Mouse (Mus musculus): ENCODE measurements around the gene Kalrn.

The Kalrn gene

DNA sequence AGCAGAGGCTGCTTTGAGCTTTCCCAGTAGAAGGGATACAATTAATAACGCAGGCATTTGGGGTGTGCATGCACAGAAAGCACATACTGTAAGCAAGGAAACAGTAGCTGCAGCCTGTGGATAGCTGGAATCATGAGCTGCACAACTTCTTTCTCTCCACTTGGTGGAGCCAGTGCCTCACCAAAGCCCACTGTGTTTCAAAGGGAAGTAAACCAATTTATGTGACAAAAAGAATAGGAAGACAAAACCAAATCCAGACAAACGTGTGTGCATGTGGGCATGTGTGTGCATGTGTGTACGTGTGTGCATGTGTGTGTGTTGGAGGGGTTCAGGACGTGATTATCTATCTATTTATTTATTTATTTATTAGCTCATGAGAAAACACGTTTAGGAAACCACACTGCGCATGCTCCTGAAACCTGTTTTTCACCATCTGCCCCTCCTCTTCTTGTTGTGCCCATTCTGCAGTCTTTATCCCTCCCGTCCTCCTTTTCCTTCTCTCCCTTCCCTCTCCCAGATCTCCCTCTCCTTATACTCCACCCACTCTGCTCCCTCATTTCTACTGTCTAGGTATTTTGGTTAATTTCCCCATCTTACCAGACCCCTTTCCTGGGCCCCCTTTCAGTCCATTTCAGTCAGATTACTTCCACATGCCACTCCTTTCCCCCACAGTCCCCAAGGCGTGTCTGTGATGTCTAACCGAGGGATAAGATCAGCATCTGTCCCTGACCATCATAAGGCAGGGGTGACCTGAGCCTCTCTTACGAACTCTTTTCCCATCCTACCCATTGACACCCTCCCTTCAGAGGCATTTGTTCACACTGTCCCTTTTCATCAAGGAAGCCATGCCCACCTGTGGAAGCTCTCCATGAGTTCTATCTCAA lies 380.1 kb downstream of the Kalrn start:
- in situ Hi-C loops (cut with MboI) = no loop called here

DNA sequence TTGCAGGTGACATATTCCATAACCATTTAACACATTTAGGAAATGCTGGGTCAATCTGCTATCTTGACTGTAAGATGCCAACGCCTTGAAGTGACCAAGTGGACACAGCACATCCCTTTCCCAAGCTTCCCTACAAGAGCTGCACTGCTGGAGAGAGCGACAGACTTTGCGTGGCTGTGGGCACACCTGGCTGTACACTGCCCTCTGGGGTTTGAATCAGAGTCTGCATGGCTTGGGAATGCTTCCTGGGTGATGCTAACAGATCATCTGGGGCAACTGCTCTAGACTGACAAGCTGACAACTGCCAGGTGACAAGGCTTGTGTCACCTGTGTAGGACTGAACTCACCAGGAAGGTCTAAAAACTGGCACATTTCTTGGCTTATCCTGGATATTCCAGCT lies 388.6 kb downstream of the Kalrn start:
- in situ Hi-C loops (cut with MboI) = no loop called here

DNA sequence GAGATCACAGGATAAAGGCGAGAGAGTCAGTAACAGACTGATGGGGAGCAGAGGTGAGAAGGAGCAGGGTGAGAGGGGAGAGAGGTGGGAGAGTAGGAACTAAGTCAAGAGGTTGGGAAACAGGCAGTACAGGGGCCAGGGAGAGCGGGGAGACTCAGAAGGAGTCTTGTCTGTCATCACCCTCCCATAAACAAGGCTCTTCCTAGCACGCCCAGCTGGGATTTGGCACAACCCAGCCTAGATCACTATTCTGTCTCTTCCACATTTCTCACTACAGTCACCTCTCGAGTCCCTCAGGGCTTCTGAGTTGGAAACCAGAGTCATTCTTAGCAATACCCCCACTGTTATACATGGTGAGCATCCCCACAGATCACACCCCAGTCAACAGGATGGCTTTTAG lies 390.1 kb downstream of the Kalrn start:
- in situ Hi-C loops (cut with MboI) = no loop called here

DNA sequence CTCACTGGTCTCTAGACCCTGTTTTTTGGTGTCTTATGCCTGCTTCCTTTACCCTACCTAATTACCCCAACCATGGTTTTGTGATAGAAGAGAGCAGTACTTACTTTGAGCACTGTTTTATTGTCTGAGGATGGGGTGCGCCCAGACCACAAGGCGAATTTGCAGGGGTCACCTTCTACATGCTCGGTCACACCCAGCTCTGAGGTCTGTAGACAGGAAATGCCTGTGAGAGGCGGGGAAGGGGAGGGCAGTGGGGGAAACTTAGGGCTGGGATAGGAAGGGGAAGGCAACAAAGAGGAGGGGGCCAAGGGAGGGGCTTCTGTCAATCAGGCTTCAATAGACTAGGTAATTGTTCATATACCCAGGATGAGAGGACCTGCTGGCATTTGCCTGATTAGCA lies 397.7 kb downstream of the Kalrn start:
- in situ Hi-C loops (cut with MboI) = no loop called here

DNA sequence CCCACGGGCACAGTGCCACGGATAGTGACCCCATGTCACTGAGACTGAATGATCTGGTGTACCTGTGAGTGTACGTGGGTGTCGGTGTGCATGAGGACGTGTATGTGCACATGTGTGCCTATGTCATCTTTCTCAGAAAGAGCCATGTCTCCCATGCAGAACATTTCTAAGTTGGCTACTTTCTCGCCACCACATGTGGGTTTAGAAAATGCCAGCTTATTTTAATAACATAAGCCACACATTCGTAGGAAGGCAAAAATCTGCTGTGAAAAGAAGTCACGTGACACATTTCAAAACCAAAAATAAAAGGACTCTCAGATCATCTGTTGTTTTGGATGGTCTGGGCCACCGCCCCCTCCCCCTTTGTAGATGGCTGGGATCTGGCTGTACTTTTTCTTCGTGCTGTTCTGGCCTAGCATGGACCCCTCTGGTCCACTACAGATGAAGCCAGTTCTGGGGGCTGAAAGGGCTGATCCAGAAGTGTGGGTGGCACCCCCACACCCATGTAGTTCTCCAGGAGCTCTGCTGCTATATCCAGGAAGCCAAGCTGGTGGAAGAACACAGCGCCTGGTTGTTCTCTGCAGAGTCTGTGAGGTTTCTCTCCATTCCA lies 400.7 kb downstream of the Kalrn start:
- in situ Hi-C loops (cut with MboI) = no loop called here

DNA sequence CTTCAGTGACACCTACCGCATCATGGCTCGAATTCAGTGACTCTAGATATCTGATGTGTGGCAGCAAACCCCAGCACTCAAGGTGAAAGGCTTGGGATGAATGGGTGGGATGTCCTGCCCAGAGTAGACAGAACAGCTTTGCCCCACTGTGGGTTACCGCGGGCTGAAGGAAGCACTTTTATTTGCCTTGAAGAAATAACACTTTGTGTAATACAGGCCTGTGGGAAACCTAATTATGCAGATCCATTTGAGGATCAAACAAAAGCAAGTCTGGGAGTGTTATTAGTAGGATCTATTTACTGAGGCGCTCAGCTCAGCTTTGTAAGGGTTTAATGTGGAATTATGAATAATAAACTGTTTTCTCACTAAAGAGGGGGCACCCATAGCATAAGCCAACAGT lies 406.3 kb downstream of the Kalrn start:
- in situ Hi-C loops (cut with MboI) = no loop called here

DNA sequence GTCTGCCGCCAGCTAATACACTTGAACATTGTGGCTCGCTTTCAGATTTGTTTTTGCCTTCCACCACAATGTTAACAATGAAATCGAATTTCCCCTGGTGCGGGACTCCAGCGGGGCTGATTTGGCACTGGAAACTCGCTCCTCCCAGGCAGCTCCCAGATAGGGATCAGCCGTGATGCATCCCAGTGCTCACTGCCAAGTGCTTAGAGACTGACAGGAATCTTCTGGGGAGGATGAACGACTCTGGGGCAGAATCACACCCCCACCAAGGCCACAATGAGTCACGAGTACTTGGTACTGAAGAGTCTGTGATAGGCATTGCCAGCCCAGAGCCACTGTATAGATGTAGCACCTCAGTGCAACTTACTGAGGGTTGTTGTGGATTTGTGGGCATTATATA lies 410.2 kb downstream of the Kalrn start:
- in situ Hi-C loops (cut with MboI) = no loop called here

DNA sequence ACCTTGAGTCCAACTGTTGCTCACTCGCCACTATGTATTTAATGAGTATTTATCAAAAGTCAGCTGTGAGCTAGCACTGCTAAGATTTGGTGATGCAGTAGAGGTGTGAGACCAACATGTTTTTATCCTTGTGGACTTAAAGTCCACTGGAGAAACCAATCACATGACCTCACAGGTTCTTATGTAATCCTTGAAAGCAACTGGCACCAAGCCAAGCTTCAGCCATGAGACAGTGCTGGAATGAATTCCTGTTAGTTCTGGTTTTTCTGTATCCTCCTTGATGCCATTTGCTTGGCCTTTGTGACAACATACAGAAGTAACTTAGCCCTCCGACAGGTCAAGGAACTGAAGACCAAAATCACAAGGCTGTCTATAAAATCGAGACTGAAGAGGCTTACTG lies 413.8 kb downstream of the Kalrn start:
- in situ Hi-C loops (cut with MboI) = no loop called here

DNA sequence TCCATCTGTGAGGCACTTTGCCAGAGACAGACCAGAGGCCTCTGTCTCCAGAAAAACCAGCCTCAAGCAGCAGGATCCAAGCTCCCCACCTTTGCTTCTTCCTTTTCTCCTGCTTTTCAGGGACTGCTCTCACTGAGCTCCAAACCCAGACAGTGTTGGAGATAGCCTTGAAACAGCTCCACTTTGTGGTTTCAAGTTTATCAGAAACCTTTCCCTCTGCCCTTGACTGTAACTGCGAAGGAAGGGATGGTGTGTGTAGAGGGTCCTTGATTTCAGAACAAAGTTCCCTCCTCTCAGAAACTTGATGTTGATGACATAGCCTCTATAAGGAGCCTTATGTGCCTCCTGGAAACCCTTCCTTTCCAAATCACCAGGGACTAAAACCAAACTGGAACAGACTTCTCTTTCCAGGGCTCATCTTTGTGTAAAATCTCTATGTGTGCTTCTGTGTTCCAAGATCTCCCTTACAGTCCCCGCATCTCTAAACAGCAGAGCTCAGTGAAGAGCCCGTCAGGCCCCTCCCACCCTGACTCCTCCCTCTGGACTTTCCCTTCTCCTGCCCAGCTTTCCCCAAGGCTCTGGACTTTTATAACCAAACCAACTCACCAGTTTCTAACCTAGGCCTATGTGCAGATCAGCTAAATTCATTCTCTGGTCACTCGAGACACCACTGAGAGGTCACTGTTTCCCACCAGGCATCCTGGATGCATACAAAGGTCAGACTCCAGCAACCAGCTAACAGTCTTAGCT lies 415.8 kb downstream of the Kalrn start:
- in situ Hi-C loops (cut with MboI) = no loop called here

DNA sequence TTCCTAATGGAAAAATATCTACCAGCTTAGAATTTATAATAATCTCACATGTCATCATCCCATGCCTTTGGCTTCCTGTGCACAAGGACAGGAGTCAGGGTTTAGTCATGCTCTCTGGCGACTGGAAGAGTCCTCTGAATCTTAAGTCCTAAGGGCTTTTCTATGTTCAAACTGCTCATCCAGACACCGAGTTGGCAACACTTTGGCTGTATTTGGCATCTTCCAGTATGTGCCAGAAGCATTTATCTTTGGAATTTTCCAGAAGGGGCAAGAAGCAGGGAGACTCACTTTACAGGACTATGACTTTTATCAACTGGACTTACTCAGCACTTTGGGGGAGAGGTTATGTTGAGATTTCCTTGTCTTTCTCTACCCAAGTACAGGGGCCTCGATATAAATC lies 417.6 kb downstream of the Kalrn start:
- in situ Hi-C loops (cut with MboI) = no loop called here

DNA sequence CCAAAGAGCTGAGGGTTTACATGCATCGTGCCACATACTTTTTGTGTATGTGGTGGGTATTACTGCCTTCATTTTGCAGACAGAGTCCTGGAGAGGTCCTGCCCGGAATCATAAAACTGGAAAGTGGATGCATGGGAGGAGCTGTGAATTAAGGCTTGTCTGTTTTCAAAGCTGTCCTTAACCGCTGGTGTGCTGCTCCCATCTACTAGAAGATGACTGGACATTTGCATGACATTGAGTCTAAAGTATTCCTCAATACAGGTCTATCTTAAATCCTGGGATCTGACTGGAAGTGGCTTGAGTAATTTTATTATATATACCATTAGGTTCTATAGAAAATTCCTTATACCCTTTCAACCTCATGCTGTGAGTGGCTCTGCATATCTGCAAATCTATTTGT lies 418.4 kb downstream of the Kalrn start:
- in situ Hi-C loops (cut with MboI) = no loop called here

DNA sequence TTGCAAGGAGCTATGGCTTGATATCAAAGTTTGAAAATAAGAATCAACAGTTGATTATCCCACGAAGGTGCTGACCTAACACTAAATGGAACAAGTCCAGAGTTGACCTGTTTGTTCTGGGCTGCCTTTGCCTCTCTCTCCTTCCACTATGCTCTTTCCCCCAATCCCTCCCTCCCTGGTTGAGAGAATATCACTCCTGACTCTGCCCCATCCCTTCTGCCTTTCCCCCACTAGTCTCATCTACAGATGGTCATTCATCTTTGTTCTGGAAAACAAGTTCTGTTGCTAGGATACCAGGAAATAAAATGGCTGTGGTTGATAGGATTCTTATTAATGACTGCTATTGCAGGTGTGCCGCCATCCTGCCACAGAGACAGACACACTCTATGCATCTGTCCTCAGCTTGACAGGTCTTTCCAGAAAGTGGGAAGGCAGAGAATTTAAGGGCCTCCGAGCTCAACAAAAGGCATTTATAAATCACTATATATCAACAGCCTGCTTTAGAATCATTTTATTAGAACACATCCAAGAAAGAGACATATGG lies 421.7 kb downstream of the Kalrn start:
- in situ Hi-C loops (cut with MboI) = no loop called here

DNA sequence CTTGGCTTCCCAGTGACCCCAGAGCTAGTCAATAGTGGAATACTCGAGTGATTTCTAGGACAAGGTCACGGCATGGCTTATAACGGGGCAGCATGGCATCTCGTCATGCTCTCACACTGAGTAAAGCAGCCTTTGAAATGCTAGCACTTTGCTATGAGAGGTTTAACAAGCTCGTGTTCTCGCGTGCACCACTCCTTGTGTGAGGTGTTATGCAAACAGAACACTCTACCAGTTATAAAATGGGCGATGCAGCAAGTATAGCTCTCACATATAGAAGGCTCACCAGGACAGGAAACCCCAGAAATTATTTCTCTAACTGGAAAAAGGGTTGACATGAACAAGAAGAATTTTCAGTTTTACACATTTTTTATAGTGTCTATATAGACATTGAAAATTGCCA lies 431.7 kb downstream of the Kalrn start:
- in situ Hi-C loops (cut with MboI) = no loop called here

DNA sequence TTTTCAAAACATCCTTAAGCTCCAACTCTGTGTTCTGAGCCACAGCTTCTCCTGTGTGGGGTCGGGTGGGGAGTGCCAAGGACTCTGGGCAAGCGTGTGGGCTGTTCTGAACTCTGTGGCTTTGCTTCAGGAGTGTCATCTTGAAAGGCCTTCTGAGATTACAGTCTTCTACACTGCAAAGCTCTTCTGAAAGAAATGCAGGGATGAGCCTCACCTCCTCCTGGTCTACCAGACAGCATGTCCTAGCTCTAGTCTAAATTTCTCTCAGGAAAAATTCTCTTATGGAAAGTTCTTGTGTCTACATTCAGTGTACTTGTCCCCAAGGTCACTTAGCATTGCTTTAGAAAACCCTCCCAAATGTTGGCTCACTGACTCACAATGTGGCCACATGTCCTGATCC lies 438.3 kb downstream of the Kalrn start:
- in situ Hi-C loops (cut with MboI) = no loop called here

DNA sequence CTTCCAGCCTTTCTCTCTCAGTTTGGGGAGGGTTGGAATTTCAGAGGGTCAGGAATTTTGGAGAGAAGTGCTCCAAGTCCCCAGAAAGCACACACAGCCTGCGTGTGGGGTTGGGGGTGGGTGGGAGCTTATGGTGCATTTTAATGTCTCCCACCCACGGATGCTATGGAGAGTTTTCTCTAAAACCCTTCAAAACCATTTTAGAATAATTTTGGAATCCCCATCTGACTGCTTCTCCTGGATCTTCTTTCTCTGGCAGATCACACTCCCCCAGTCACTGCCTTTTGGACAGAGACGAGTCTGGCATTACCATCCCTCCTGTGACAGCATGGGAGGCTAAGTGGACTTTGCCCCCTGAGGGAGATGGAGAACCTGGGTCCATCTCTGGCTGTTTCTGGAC lies 438.7 kb downstream of the Kalrn start:
- in situ Hi-C loops (cut with MboI) = no loop called here

DNA sequence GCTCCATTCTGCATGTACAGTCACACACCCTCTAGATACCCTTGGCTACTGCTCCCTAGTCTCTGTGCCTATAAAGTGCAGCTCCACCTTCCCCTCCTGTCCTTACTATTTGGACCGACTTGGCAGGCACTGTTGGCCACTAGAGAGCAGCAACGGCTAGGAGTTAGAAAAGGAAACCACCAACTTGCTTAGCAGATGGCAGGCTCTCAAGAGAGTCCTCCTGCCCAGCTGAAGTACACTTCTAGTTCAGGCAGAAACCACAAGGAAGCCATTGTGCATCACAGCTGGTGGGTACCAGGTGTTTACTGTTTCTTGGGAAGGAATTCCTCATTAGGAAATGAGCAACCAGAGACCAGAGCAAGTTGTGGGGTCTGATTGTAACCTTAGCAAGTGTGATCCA lies 447.7 kb downstream of the Kalrn start:
- in situ Hi-C loops (cut with MboI) = no loop called here

DNA sequence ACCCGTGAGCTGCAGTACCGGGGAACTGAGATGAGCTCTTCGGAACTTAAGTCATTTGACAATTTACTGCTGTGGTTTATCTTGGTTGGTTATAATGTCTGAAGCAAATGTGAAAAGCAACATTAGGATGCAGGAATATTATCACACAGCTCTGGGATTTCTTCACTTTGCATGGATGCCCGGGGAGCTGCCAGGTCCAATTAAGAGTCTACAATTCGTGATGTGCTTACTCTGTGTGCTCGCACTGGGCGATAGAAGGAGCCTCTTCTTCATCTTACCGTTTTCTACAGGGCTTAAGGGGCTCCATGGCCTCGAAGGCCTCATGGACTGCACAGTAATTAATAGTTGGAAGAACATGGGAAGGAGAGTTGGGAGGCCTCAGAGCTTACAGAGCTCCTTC lies 450.8 kb downstream of the Kalrn start:
- in situ Hi-C loops (cut with MboI) = no loop called here

DNA sequence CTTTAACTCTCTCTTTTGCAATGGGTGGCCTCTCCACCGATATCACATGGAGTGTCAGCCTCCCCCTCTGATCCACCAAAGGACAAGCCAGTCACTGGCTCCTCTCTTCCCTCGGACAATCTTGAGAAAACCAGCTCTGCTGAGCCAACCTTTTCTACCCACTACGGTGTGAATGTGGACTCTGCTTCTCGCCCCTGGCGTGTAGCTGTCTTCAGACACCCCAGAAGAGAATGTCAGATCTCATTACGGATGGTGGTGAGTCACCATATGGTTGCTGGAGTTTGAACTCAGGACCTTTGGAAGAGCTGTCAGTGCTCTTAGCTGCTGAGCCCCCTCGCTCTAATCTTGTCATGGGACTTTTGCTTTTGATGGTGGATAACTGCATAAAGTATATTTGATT lies 452.0 kb downstream of the Kalrn start:
- in situ Hi-C loops (cut with MboI) = no loop called here

DNA sequence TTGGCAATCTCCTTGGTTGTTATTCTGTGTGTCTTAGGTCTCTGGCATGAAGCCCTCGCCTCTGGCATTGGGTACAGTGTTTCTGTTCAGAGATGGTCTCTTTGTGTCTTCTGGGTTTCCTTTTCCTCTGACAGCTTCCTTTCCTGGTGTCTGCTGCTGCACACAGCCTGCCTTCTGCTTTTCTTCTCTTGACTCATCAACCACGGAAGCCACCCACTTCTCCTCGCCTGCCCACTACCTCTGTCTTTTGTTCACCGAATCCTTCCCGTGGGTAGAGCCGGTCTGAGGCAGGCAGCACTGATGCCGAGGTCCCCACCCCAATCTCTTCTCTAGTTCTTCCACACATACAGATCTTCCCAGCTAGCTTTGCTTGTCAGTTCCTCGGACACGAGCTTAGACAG lies 452.5 kb downstream of the Kalrn start:
- in situ Hi-C loops (cut with MboI) = no loop called here

DNA sequence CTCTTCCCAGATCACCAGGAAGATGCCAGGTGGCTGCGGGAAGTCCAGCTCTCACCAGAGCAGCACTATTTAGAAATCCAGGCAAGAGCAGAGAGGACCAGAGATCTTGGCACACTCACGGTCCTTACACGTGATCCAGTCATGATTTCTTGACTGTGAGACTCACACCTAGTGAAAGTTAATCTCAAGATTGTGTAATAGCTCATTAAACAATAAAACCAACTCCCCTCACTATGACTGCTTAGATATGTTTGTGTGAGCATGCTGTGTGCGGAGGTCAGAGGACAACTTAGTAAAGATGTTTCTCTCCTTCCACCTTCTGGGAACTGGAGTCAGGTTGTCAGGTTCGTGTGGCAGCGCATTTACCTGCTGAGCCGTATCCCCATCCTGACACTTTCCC lies 453.5 kb downstream of the Kalrn start:
- in situ Hi-C loops (cut with MboI) = loop anchor here (5.0 kb wide), 1 partner anchor 128 kb away; no protein-coding TSS in a partner anchor

DNA sequence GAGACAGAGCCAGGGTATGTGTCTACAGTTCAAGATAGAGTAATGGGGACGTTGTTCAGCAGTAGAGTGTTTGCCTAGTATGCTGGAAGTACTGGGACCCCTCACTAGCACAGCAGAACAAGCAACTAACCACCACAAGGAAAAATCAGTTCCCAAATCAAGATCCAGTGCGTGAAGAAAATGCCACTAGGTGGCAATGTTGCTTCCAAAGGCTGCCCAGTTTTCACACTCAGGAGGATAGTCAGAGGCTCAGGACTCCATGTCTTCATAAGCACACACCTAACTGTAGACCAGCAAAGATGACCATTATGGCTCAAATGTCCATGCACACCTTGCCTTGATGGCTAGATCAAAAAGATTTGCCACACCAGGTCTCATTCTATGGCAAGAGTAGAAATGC lies 454.0 kb downstream of the Kalrn start:
- in situ Hi-C loops (cut with MboI) = loop anchor here (5.0 kb wide), 1 partner anchor 127 kb away; no protein-coding TSS in a partner anchor

DNA sequence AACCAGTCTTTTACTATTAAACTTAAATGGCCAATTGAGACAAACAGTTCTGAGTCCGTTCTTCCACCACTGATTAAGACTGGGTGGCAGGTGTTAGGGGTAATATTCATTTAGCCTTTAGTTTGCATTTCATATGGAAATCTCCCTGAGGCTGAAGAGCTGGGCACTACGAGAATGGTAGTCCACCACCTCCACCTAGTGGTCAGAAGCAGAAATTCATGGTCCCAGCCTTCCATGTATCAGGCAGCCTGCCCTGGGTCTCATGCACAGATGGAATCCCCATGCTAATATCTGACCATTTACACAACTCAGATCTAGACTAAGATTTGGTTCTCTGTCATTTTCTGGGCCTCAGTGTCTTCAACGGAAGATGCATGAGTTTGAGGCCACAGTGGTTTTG lies 458.7 kb downstream of the Kalrn start:
- in situ Hi-C loops (cut with MboI) = loop anchor here (5.0 kb wide), 1 partner anchor 122 kb away; no protein-coding TSS in a partner anchor

DNA sequence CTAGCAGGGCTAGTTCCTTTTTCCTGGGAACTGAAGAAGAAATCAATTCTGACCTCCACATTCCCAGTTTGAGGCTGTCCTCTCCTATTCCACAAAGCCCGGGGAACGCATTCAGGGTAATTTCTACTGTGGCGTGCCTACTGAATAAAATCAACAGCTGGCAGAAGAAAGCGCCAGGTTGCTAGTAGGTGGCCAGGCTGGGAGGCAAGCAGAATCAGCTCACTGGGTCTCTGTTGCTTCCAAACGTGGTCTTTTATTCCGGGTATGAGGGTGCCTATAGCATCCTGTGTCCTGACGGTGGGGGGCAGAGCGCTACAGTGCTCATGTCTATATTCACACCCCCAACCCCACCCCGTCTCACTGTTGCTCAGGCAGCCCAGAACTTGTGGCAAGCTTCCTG lies 460.2 kb downstream of the Kalrn start:
- in situ Hi-C loops (cut with MboI) = no loop called here
